Mouse (Mus musculus): ENCODE results near the gene Cpne5.

Cpne5 gene

GRCm38 (mm10) chr17:29168996-29169601 is 68.9 kb downstream of the Cpne5 start:
- DNase-seq (ENCODE audit: extremely low spot score): no peak

DNA sequence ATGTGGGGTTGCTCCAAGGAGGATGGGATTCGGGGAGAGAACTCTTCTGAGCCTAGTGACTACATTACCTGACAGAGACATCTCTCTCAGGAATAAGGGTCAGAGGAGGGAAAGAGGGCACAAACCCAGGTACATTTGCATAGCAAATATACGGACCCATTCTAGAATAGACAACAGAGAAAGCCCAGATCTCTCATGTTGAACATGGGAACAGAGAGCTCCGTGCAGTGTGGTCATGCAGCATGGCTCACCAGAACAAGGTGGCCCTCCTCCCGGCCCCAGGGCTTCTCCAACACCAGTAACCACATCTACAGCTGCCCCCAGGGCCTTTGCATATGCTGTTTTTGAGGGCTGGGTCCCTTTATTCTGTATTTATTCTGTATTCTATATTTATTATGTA is 69.5 kb downstream of the Cpne5 start:
- DNase-seq (ENCODE audit: extremely low spot score): no peak

GRCm38 (mm10) chr17:29167371-29167770 is 70.6 kb downstream of the Cpne5 start:
- DNase-seq (ENCODE audit: extremely low spot score): no peak

DNA sequence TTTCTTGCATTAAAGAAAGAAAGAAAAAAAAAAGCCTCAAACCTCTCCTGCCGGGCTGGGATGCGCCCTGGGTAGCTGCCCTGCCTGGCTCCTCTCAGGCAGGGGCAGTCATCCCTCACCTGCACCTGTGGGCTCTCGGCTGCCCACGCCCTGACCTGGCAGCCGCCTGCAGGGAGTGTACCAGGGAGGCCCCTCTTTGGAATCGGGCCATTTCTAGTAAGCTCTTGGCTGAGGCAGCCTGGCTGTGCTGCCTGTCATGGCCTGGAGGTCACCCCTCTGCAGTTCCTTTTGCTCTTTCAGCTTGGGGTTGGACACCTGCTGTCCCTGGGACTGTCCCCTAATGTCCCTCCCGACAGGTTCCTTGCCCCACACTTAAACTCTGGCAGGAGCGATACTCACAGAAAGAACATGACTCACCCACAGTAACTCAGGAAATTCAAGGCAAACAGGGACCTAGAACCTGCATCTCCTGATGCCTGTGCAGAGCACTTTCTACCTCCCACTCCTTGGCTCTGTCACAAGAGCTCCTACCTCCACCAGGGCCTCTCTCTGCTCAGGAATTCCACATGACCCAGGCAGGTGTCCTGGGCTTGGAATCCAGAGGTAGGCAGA is 71.9 kb downstream of the Cpne5 start:
- no peak for DNase-seq (ENCODE audit: extremely low spot score)

DNA sequence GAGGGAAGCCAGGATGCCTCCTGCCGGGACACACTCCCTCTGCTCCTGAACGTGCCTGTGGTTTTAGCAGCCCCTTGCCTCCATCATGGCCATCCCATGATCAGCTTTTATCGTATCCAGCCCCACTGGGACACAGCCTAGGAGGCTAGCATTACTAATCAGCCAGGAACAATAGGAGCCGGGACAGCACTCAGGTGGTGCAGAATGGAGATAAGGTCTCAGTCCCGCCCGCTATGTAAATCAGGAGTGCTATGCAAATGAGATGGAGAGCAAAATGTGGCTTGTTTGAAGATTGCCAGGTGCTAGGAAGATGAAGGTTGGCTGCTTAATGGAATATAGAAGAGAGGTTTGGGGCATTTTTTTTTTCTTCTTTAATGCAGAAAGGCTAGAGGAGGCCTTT is 72.5 kb downstream of the Cpne5 start:
- no peak for DNase-seq (ENCODE audit: extremely low spot score)

- no peak for DNase-seq (ENCODE audit: extremely low spot score)
Observed at GRCm38 (mm10) chr17:29164469-29165111, 73.4 kb downstream of the Cpne5 start.

GRCm38 (mm10) chr17:29162334-29162733 is 75.6 kb downstream of the Cpne5 start:
- DNase-seq (ENCODE audit: extremely low spot score): no peak

DNA sequence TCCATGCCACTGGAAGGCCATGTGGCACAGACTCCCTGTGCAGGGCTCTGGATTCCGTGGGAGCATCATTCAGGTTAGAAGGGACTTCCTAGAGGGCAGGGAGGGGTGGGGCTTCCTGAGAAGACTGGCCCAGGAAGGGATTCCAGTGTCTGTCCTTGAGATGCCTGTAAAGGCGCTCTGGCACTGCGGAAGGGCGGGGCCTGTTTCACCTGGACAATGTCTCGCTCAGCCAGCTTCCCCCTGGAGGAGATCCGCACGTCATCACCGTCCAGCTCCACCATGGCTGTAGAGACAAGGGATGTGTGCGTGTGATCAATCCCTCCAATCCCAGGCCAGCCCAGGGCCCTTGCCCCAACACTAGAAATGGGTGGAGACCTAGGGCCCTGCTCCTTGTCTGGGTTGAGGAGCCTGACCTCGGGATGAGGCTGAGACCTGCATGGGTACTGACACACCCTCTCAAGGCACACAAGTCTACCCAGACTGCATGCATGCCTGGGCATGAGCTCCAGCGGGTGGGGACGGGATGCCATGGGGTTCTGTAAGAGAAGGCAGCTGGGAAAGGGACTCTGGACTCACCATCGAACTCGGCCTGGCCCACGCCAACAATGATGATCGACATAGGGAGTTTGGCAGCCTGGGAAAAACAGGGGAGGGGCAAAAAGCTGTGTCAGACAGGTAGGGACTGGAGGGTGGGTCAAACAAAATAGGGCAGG is 78.1 kb downstream of the Cpne5 start:
- DNase-seq (ENCODE audit: extremely low spot score): no peak

DNA sequence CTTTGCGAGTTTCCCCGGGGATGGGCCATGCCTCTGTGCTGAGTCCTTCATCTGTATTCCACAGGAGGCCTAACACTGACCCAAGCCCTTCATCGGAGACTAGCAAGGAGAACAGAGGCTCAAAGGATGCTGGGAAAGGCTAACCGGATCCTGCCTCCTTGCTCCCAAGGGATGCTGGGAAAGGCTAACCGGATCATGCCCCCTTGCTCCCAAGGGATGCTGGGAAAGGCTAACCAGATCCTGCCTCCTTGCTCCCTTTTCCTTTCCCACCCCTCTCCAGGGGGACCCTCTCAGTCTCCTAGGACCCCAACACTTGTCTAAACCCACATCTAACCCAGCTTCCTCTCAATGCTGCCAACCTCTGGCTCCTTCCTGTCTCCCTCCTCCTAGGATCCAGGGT is 78.6 kb downstream of the Cpne5 start:
- no peak for DNase-seq (ENCODE audit: extremely low spot score)

DNA sequence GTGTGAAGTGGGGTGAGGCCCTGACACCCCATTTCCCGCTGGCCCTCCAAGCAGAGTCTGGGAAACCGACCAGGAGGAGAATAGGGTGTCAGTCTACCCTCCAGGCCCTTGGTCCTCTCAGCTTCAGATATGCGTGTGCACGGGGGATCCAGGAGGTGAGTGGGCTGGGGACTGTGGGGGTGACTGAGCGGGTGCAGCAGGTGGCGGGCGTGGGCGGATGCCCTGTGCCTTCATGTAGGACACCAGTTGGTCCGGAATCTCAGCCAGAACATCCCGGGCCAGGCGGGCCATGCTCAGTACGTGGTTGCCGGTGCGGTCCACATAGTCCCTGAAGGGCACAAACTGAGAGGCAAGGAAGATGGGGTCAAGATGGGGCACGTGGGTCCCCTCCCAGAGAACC is 79.1 kb downstream of the Cpne5 start:
- no peak for DNase-seq (ENCODE audit: extremely low spot score)

DNA sequence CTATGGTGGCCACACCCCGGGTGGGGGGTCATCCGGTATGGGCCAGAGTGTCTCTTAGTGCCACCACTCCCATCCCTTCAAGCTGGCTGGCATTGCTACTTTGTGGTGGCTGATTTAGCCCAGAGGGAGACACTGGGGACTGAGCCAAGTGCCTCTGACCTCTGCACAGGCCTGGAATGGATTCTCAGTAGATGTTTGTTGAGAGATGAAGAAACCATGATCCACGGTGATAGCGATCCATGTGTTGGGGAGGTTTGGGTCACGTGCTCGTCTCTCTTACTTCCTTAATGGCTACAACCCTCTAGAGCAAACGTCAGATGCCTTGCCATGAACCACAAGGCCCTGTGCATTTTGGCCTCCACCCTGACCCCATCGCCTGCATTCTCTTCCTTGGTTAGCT is 81.1 kb downstream of the Cpne5 start:
- no peak for DNase-seq (ENCODE audit: extremely low spot score)

GRCm38 (mm10) chr17:29156396-29156795 is 81.6 kb downstream of the Cpne5 start:
- no peak for DNase-seq (ENCODE audit: extremely low spot score)

DNA sequence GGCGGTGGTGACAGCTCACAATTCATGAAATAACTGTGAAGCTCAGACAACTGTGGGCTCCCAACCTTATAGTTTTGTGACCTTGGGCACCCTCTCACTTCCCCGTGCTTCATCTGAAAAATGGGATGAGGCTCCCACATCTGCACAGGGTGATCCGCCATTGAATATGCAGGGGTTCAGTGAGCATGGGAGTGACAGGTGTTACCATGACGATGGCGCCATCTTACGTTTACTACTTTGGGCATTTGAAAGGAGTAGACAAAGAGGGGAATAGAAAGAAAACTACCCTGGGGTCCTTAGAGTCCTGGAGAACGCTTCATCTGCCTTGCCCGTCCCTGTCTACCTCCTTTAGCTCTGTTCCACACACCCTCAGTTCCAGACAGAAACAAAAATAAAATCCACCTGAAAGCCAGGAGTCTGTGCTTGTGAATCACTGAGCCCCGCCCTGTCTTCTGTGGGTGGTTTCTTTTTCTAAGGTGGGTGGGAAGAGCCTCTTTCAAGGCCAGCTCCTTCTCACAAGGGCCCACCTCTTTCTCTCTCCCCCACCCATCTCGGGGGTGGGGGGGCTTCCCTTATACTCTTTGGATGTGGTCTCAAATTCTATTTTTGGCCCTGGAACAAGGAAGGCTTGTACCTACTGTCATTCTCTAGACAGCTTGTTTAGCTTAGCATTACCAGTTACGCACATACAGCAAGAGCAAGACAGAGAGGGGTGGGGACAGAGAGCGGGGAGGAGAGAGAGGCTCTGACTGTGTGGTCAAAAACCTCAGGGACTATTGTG is 82.4 kb downstream of the Cpne5 start:
- no peak for DNase-seq (ENCODE audit: extremely low spot score)

- no peak for DNase-seq (ENCODE audit: extremely low spot score)
Observed at GRCm38 (mm10) chr17:29154247-29154646, 83.7 kb downstream of the Cpne5 start.

DNA sequence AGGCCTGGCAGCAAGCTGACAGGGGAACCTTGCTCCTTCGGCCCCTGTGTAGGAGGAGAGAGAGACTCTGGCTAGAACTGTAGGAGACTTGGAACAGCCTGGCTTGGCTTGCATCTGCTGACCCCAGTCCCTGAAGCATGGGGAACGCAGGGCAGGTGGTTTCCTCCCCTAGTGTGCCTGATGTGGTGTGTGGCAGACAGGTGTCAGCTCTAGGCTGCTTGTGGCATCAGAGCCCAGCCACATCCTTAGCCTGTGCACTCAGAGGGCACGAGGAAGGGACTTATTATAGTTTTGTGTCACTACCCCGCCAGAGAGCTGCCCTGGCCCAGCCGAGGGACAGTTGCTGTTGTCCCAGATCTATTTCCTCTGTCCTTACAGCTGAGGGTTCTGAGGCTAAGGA is 85.4 kb downstream of the Cpne5 start:
- no peak for DNase-seq (ENCODE audit: extremely low spot score)

GRCm38 (mm10) chr17:29149766-29150165 is 88.2 kb downstream of the Cpne5 start:
- DNase-seq (ENCODE audit: extremely low spot score): no peak

DNA sequence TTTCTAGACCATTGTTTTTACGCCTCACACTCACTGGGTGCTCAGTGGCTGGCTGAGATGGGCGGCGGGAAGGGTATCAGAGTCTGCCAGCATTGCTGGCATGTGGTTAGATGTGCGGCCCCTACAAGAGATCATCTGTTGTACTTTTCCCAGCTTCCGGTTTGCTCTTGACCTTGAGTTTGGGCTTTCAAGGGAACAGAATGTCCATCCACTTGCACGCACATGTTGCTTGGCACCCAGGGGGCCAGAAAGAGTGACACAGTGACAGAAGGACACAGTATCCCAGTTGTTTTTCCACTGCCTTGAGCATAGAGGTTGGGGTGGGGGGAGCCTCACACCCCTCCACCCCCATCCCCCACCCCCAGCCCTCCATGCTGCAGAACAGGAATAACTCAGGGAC is 90.2 kb downstream of the Cpne5 start:
- no peak for DNase-seq (ENCODE audit: extremely low spot score)

DNA sequence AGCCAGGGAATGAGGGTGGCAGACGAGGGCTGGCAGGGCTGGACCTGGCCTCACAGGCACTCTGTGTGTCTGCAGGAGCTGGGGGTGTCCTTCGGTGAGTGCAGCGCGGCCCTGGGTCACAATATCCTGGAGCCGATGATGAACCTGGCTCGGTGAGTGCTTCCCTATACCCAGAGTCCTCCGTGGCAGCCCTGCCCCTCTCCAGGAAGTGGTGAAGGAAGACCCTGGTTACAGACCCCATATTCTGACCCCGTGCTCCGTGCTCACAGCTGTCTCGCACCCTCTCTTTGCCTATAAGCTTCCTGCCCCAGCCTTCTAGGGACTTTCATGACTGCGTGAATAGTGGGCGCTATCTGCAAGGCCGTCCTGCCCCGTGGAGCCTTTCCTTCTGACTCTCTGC is 90.7 kb downstream of the Cpne5 start:
- no peak for DNase-seq (ENCODE audit: extremely low spot score)

- no peak for DNase-seq (ENCODE audit: extremely low spot score)
Observed at GRCm38 (mm10) chr17:29145101-29145500, 92.9 kb downstream of the Cpne5 start.

GRCm38 (mm10) chr17:29143266-29143665 is 94.7 kb downstream of the Cpne5 start:
- DNase-seq (ENCODE audit: extremely low spot score): no peak

- no peak for DNase-seq (ENCODE audit: extremely low spot score)
Observed at GRCm38 (mm10) chr17:29141577-29141976, 96.4 kb downstream of the Cpne5 start.

GRCm38 (mm10) chr17:29137906-29138305 is 100.1 kb downstream of the Cpne5 start:
- DNase-seq (ENCODE audit: extremely low spot score): no peak

Data from embryo, embryonic 9.5 days (tissue).